Comparison of ENCODE assay signal across 30 mouse cellular contexts in genomic region chr8:70745691-70746220, GRCm38 (mm10). TPM values are rescaled to one million over a fixed set of nuclear protein-coding genes. Genes with fewer than 3 reads are reported as not detected.
A peak's percentile ranks its signal among the peaks of the same experiment; 100 is the strongest.
DNase-seq lines count a peak whose midpoint lies in the region; ATAC-seq and TF ChIP-seq lines count a peak whose summit lies in the region.
"Had no signal": no experiment of that assay in that cellular context is flagged by ENCODE, and none has a peak within 500 bp of the region (broad histone marks: within the 10 kb centered on the region; RNA-seq: fewer than 3 reads in every experiment).

No protein-coding gene starts in this region.

- H3K4me1 ChIP-seq in kidney, embryonic 15.5 days = peaks cover 55% of the 10 kb centered on the region
- H3K4me1 ChIP-seq in kidney, adult 2 months (ENCODE audit: control insufficient read depth, insufficient read depth, low read length) = peaks cover 3% of the 10 kb centered on the region; the same call in 1 of the 2 replicates
- H3K4me1 ChIP-seq in midbrain, embryonic 13.5 days (replicated peaks) = peaks cover 17% of the 10 kb centered on the region
- H3K4me1 ChIP-seq in midbrain, embryonic 15.5 days = peaks cover 17% of the 10 kb centered on the region

- TF ChIP-seq POLR2A in kidney, adult 2 months (IDR thresholded peaks at IDR 0.05; ENCODE audit: low read depth, low read length) = no peak

- peaks cover 83% of the 10 kb centered on the region for H3K27me3 ChIP-seq in kidney, embryonic 15.5 days
- no peaks in the 10 kb centered on the region for H3K27me3 ChIP-seq in kidney, adult 2 months (replicated peaks; ENCODE audit: control insufficient read depth, insufficient read depth, low read length)
- H3K27me3 ChIP-seq in midbrain, embryonic 13.5 days = peaks cover 82% of the 10 kb centered on the region
- peaks cover 65% of the 10 kb centered on the region for H3K27me3 ChIP-seq in midbrain, embryonic 15.5 days (replicated peaks)
- H3K27me3 ChIP-seq: CH12.LX, Patski had no signal

- H3K9ac ChIP-seq in kidney, embryonic 15.5 days = no peak overlapping the region
- no peak overlapping the region for H3K9ac ChIP-seq in midbrain, embryonic 13.5 days (replicated peaks)
- no peak overlapping the region for H3K9ac ChIP-seq in midbrain, embryonic 15.5 days
- H3K9ac ChIP-seq: embryonic facial prominence, embryonic 12.5 days; forebrain, embryonic 13.5 days; heart, embryonic 12.5 days; hindbrain, embryonic 12.5 days; neural tube, embryonic 15.5 days had no signal

- H3K4me3 ChIP-seq in kidney, embryonic 15.5 days (replicated peaks) = no peak overlapping the region
- H3K4me3 ChIP-seq in kidney, adult 2 months (ENCODE audit: insufficient read depth, low read depth, low read length) = no peak overlapping the region
- no peak overlapping the region for H3K4me3 ChIP-seq in midbrain, embryonic 13.5 days (replicated peaks)
- no peak overlapping the region for H3K4me3 ChIP-seq in midbrain, embryonic 15.5 days
- H3K4me3 ChIP-seq: embryonic facial prominence, embryonic 12.5 days; forebrain, embryonic 13.5 days; heart, embryonic 12.5 days; hindbrain, embryonic 12.5 days; myocyte; neural tube, embryonic 15.5 days had no signal

- H3K27ac ChIP-seq in kidney, embryonic 15.5 days = no peak overlapping the region
- H3K27ac ChIP-seq in kidney, adult 2 months (ENCODE audit: insufficient read depth, low read depth, low read length) = no peak overlapping the region
- no peak overlapping the region for H3K27ac ChIP-seq in midbrain, embryonic 13.5 days
- no peak overlapping the region for H3K27ac ChIP-seq in midbrain, embryonic 15.5 days
- H3K27ac ChIP-seq: embryonic facial prominence, embryonic 12.5 days; forebrain, embryonic 13.5 days; hindbrain, embryonic 12.5 days; neural tube, embryonic 15.5 days had no signal

- 55% methylated on average over 19 of the region's 19 CpGs for WGBS in kidney, embryonic 15.5 days
- 73% methylated on average over 19 of the region's 19 CpGs for WGBS in kidney, adult 2 months
- WGBS in midbrain, embryonic 13.5 days = 58% methylated on average over 19 of the region's 19 CpGs
- WGBS in midbrain, embryonic 15.5 days = 63% methylated on average over 19 of the region's 19 CpGs

- H3K4me2 ChIP-seq in kidney, embryonic 15.5 days = no peak overlapping the region
- no peak overlapping the region for H3K4me2 ChIP-seq in midbrain, embryonic 13.5 days (replicated peaks)
- H3K4me2 ChIP-seq in midbrain, embryonic 15.5 days = no peak overlapping the region
- H3K4me2 ChIP-seq: embryonic facial prominence, embryonic 12.5 days; forebrain, embryonic 13.5 days; heart, embryonic 12.5 days; hindbrain, embryonic 12.5 days; liver, embryonic 11.5 days; neural tube, embryonic 15.5 days had no signal

- 0 out of 2 replicates have a peak, but pooled peaks have one; percentile 9 for ATAC-seq in kidney, embryonic 15.5 days (replicated peaks; ENCODE audit: low FRiP score)
- ATAC-seq in midbrain, embryonic 13.5 days = peak; percentile 21; the same call in 1 of the 2 replicates
- no peak for ATAC-seq in midbrain, embryonic 15.5 days (replicated peaks)
- ATAC-seq: forebrain, embryonic 13.5 days; midbrain, embryonic 16.5 days; Patski had no signal

- intact Hi-C loops in gastrocnemius, postnatal 14 days (cut with DNase I; ENCODE audit: low total_unique reads) = loop anchor here (5.0 kb wide), 1 partner anchor 33 kb away; no protein-coding TSS in a partner anchor

- peak; percentile 6 for DNase-seq in gastrocnemius, postnatal 10 days
- no peak for DNase-seq in gastrocnemius, postnatal 14 days
- DNase-seq in kidney, adult 2 months = no peak
- no peak for DNase-seq in retina, embryonic 14.5 days (ENCODE audit: low spot score)
- DNase-seq: heart, postnatal 10 days; kidney, postnatal 36 days; layer of hippocampus, postnatal 36 days; lung, adult 18-20 months; thymus, postnatal 14 days had no signal

- H3K36me3 ChIP-seq in kidney, embryonic 15.5 days = no peaks in the 10 kb centered on the region
- H3K36me3 ChIP-seq in kidney, adult 2 months (ENCODE audit: control insufficient read depth, insufficient read depth, low read length) = no peaks in the 10 kb centered on the region
- no peaks in the 10 kb centered on the region for H3K36me3 ChIP-seq in midbrain, embryonic 13.5 days
- no peaks in the 10 kb centered on the region for H3K36me3 ChIP-seq in midbrain, embryonic 15.5 days (replicated peaks)
- H3K36me3 ChIP-seq: embryonic facial prominence, embryonic 12.5 days; G1E; heart, embryonic 12.5 days; hindbrain, embryonic 12.5 days; neural tube, embryonic 15.5 days had no signal

- no peak for TF ChIP-seq CTCF in kidney, adult 2 months (conservative IDR thresholded peaks at IDR 0.05; ENCODE audit: insufficient read depth, insufficient read length, low read depth, low read length)

- H3K9me3 ChIP-seq in kidney, embryonic 15.5 days (replicated peaks) = no peaks in the 10 kb centered on the region
- no peaks in the 10 kb centered on the region for H3K9me3 ChIP-seq in midbrain, embryonic 13.5 days
- no peaks in the 10 kb centered on the region for H3K9me3 ChIP-seq in midbrain, embryonic 15.5 days
- H3K9me3 ChIP-seq: embryonic facial prominence, embryonic 12.5 days; forebrain, embryonic 13.5 days; G1E; heart, embryonic 12.5 days; hindbrain, embryonic 12.5 days; neural tube, embryonic 15.5 days had no signal

RNA-seq across cellular contexts. Expression of gene Rab3a, which starts 8.7 kb away (rescaled TPM):
- 10 to 100 TPM; 44.6 to 50.4 TPM for total RNA-seq in gastrocnemius, postnatal 10 days (2021)
- total RNA-seq in gastrocnemius, postnatal 14 days (2021) = 10 to 100 TPM; 44.3 to 45.1 TPM
- 15.5 and 18.6 TPM in 2 replicates for polyA plus RNA-seq in kidney, embryonic 15.5 days (2015; fragmentation: Nextera tagmentation; extraction: Ambion mirVana)
- polyA plus RNA-seq in kidney, adult 2 months (2012; rRNA removed) = 29.7 and 31.1 TPM in 2 replicates
- 261 and 275 TPM in 2 replicates for polyA plus RNA-seq in midbrain, embryonic 13.5 days (2015; fragmentation: Nextera tagmentation; extraction: Ambion mirVana)
- 473 and 487 TPM in 2 replicates for polyA plus RNA-seq in midbrain, embryonic 15.5 days (2015; fragmentation: Nextera tagmentation; extraction: Ambion mirVana)

RNA-seq across cellular contexts. Expression of gene Mpv17l2, which starts 15.0 kb away (rescaled TPM):
- 10 to 100 TPM; 30.1 to 31.4 TPM for total RNA-seq in gastrocnemius, postnatal 10 days (2021)
- 10 to 100 TPM; 28.3 to 31.9 TPM for total RNA-seq in gastrocnemius, postnatal 14 days (2021)
- 46.1 and 48.1 TPM in 2 replicates for polyA plus RNA-seq in kidney, embryonic 15.5 days (2015; fragmentation: Nextera tagmentation; extraction: Ambion mirVana)
- 73.4 and 96.3 TPM in 2 replicates for polyA plus RNA-seq in kidney, adult 2 months (2012; rRNA removed)
- 36.2 and 38.4 TPM in 2 replicates for polyA plus RNA-seq in midbrain, embryonic 13.5 days (2015; fragmentation: Nextera tagmentation; extraction: Ambion mirVana)
- 36.6 and 38.4 TPM in 2 replicates for polyA plus RNA-seq in midbrain, embryonic 15.5 days (2015; fragmentation: Nextera tagmentation; extraction: Ambion mirVana)

RNA-seq across cellular contexts. Expression of gene Pde4c, which starts 22.2 kb away (rescaled TPM):
- 1 to 10 TPM; 2.5 to 3.0 TPM for total RNA-seq in gastrocnemius, postnatal 10 days (2021)
- 1 to 10 TPM; 2.9 to 3.4 TPM for total RNA-seq in gastrocnemius, postnatal 14 days (2021)
- 7.6 and 9.4 TPM in 2 replicates for polyA plus RNA-seq in kidney, embryonic 15.5 days (2015; fragmentation: Nextera tagmentation; extraction: Ambion mirVana)
- 81.6 and 113 TPM in 2 replicates for polyA plus RNA-seq in kidney, adult 2 months (2012; rRNA removed)
- polyA plus RNA-seq in midbrain, embryonic 13.5 days (2015; fragmentation: Nextera tagmentation; extraction: Ambion mirVana) = 0.15 and 0.28 TPM in 2 replicates
- polyA plus RNA-seq in midbrain, embryonic 15.5 days (2015; fragmentation: Nextera tagmentation; extraction: Ambion mirVana) = 0.15 and 0.46 TPM in 2 replicates
- total RNA-seq: megakaryocyte, adult 5-6 weeks had no signal

RNA-seq across cellular contexts. Expression of gene Gm3336, which starts 27.4 kb away (rescaled TPM):
- not detected for total RNA-seq in gastrocnemius, postnatal 10 days (2021)
- not detected for total RNA-seq in gastrocnemius, postnatal 14 days (2021)
- polyA plus RNA-seq in kidney, embryonic 15.5 days (2015; fragmentation: Nextera tagmentation; extraction: Ambion mirVana) = 0.55 and 0.83 TPM in 2 replicates
- 0.61 and 0.99 TPM in 2 replicates for polyA plus RNA-seq in kidney, adult 2 months (2012; rRNA removed)
- not detected in 2 replicates for polyA plus RNA-seq in midbrain, embryonic 13.5 days (2015; fragmentation: Nextera tagmentation; extraction: Ambion mirVana)
- not detected in 2 replicates for polyA plus RNA-seq in midbrain, embryonic 15.5 days (2015; fragmentation: Nextera tagmentation; extraction: Ambion mirVana)
- total RNA-seq: gastrocnemius, adult 18-20 months; heart, adult 18-20 months; heart, postnatal 10 days; layer of hippocampus, adult 8-10 months; layer of hippocampus, postnatal 36 days; left cerebral cortex, postnatal 10 days; megakaryocyte, adult 5-6 weeks had no signal
- polyA plus RNA-seq: cerebellum, adult 2 months; embryonic facial prominence, embryonic 12.5 days; forebrain, embryonic 13.5 days; heart, embryonic 12.5 days; hindbrain, embryonic 12.5 days; limb, embryonic 11.5 days; midbrain, embryonic 16.5 days; neural tube, embryonic 15.5 days had no signal

RNA-seq across cellular contexts. Expression of gene Pik3r2, which starts 30.8 kb away (rescaled TPM):
- 10 to 100 TPM; 39.4 to 47.2 TPM for total RNA-seq in gastrocnemius, postnatal 10 days (2021)
- 10 to 100 TPM; 23.0 to 27.9 TPM for total RNA-seq in gastrocnemius, postnatal 14 days (2021)
- 58.0 and 66.9 TPM in 2 replicates for polyA plus RNA-seq in kidney, embryonic 15.5 days (2015; fragmentation: Nextera tagmentation; extraction: Ambion mirVana)
- 60.5 and 94.7 TPM in 2 replicates for polyA plus RNA-seq in kidney, adult 2 months (2012; rRNA removed)
- 78.9 and 87.2 TPM in 2 replicates for polyA plus RNA-seq in midbrain, embryonic 13.5 days (2015; fragmentation: Nextera tagmentation; extraction: Ambion mirVana)
- polyA plus RNA-seq in midbrain, embryonic 15.5 days (2015; fragmentation: Nextera tagmentation; extraction: Ambion mirVana) = 113 TPM in 2 replicates
